Mouse (Mus musculus): Measurements from ENCODE around the gene 4930595D18Rik. TPM values are rescaled to one million over a fixed set of nuclear protein-coding genes. Genes with fewer than 3 reads are reported as not detected.

The 4930595D18Rik gene
- not detected in 2 replicates for polyA plus RNA-seq (2015; fragmentation: Nextera tagmentation; extraction: Ambion mirVana)

- no peak within 1 kb of the TSS for H3K4me2 ChIP-seq
- H3K9ac ChIP-seq, result no peak within 1 kb of the TSS; the same call in 1 of the 2 replicates
- no peaks in the 10 kb centered on the region for H3K9me3 ChIP-seq
- no peaks in the 10 kb centered on the region for H3K27me3 ChIP-seq
- H3K4me1 ChIP-seq, result no peaks in the 10 kb centered on the region
- H3K4me3 ChIP-seq, result no peak within 1 kb of the TSS
- H3K36me3 ChIP-seq, result no peaks in the 10 kb centered on the region
- no peak for ATAC-seq (ENCODE audit: borderline replicate concordance, extremely low read depth, low FRiP score, low TSS enrichment)
- no peak within 1 kb of the TSS for H3K27ac ChIP-seq
- 51% methylated on average over 5 of the region's 5 CpGs for WGBS
These were observed at the start of gene 4930595D18Rik for GRCm38 (mm10) chr12:111184476-111184875. Gene 4930595D18Rik, minus strand, starts transcription at chr12:111184491.

DNA sequence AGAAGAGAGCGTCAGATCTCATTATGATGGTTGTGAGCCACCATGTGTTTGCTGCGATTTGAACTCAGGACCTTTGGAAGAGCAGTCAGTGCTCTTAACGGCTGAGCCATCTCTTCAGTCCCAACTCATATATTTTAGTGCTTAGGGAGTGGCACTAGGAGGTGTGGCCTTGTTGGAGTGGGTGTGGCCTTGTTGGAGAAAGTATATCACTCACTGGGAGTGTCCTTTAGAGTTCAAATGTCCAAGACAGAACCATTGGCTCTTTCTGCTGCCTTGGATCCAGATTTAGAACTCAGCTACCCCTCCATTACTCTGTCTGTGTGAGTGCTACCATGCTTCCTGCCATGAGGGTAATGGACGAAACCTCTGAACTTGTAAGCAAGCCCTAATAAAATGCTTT, 49.5 kb upstream of the 4930595D18Rik start:
- H3K9ac ChIP-seq, result no peak overlapping the region
- H3K9me3 ChIP-seq, result no peaks in the 10 kb centered on the region
- H3K36me3 ChIP-seq, result no peaks in the 10 kb centered on the region
- no peaks in the 10 kb centered on the region for H3K27me3 ChIP-seq
- 85% methylated on average over 4 of the region's 4 CpGs for WGBS
- no peak overlapping the region for H3K4me3 ChIP-seq
- ATAC-seq (ENCODE audit: borderline replicate concordance, extremely low read depth, low FRiP score, low TSS enrichment), result no peak; the same call in 1 of the 2 replicates
- H3K4me2 ChIP-seq, result no peak overlapping the region
- peak overlapping the region; percentile 51 for H3K27ac ChIP-seq
- H3K4me1 ChIP-seq, result peaks cover 17% of the 10 kb centered on the region

- 89% methylated on average over 2 of the region's 2 CpGs for WGBS
- ATAC-seq (ENCODE audit: borderline replicate concordance, extremely low read depth, low FRiP score, low TSS enrichment), result no peak
- no peaks in the 10 kb centered on the region for H3K9me3 ChIP-seq
- no peaks in the 10 kb centered on the region for H3K36me3 ChIP-seq
- H3K4me1 ChIP-seq, result 0 out of 2 replicates have a peak, but pooled peaks cover 9% of the 10 kb centered on the region
- no peaks in the 10 kb centered on the region for H3K27me3 ChIP-seq
- no peak overlapping the region for H3K27ac ChIP-seq
- H3K4me3 ChIP-seq, result no peak overlapping the region
- H3K4me2 ChIP-seq, result no peak overlapping the region
- H3K9ac ChIP-seq, result no peak overlapping the region
These were observed 46.5 kb upstream of the 4930595D18Rik start for GRCm38 (mm10) chr12:111230793-111231192.

- no peaks in the 10 kb centered on the region for H3K9me3 ChIP-seq
- peaks cover 6% of the 10 kb centered on the region; the same call in 1 of the 2 replicates for H3K4me1 ChIP-seq
- H3K4me2 ChIP-seq, result no peak overlapping the region
- 89% methylated on average over 5 of the region's 5 CpGs for WGBS
- H3K9ac ChIP-seq, result no peak overlapping the region
- no peak overlapping the region for H3K4me3 ChIP-seq
- no peak overlapping the region for H3K27ac ChIP-seq
- H3K27me3 ChIP-seq, result no peaks in the 10 kb centered on the region
- no peaks in the 10 kb centered on the region for H3K36me3 ChIP-seq
- ATAC-seq (ENCODE audit: borderline replicate concordance, extremely low read depth, low FRiP score, low TSS enrichment), result no peak
These were observed 44.2 kb upstream of the 4930595D18Rik start for GRCm38 (mm10) chr12:111228488-111228887.

DNA sequence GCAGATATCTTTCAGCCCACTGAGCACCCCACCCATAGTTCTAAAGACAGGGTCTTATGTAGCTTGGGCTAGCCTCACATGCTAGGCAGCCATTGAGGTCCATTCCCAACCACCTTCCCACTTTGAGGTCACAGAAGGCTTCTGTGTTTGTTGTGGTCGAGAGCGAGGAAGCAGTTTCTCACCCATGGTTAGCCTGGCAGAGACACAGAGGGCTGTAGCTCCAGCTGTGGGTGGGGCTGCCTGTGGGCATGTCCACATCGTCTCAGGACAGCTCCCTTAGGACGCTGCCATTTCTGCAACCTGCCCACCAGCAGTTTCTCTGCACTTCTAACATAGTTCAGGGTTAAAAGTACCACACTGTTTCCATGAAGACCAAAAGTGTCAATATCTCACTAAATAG, 43.1 kb upstream of the 4930595D18Rik start:
- H3K9ac ChIP-seq, result no peak overlapping the region
- no peaks in the 10 kb centered on the region for H3K27me3 ChIP-seq

DNA sequence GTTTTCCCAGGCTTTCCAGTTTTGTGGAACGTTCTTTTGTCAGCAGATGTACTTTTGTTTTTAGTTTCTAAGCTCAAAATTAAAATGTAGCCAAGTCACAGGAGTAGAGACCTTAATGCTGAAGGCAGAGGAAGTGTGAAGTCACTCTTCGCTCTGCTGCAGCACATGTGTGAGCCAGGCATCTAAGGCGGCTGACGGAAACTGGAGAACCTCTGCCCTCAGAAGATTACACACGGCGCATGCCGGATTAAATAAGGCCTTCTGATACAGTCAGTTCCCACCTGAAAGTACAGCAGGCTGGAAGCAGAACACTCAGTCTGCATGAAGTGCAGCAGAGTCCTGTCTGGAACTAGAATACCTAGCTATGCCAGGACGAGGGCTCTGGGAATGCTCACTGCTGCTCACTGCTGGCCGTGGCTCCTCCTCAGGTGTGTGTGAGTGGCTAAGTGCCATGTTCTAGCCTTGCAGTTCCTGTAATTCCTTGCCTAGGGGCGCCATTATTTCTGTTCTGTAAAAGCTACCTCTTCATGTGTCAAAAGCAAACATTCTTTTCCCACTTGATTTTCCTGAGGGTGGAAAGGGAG, 41.0 kb upstream of the 4930595D18Rik start:
- no peak overlapping the region for H3K27ac ChIP-seq
- H3K36me3 ChIP-seq, result peaks cover 15% of the 10 kb centered on the region
- H3K4me1 ChIP-seq, result peaks cover 6% of the 10 kb centered on the region; the same call in 1 of the 2 replicates
- H3K9me3 ChIP-seq, result no peaks in the 10 kb centered on the region
- 53% methylated on average over 10 of the region's 10 CpGs for WGBS
- no peak overlapping the region for H3K4me2 ChIP-seq
- no peaks in the 10 kb centered on the region for H3K27me3 ChIP-seq
- no peak overlapping the region for H3K4me3 ChIP-seq
- H3K9ac ChIP-seq, result no peak overlapping the region
- ATAC-seq (ENCODE audit: borderline replicate concordance, extremely low read depth, low FRiP score, low TSS enrichment), result peak; percentile 73

More for the DNA sequence above, 43.1 kb upstream of the 4930595D18Rik start:
- ATAC-seq (ENCODE audit: borderline replicate concordance, extremely low read depth, low FRiP score, low TSS enrichment), result no peak
- Histone ChIP-seq H3K36me3 (peaks cover 2% of the 10 kb centered on the region; the same call in 1 of the 2 replicates), H3K4me1 (peaks cover 6% of the 10 kb centered on the region; the same call in 1 of the 2 replicates), H3K9me3 (no peaks in the 10 kb centered on the region), H3K4me2 (no peak overlapping the region), H3K4me3 (no peak overlapping the region), H3K27ac (no peak overlapping the region)
- 66% methylated on average over 4 of the region's 4 CpGs for WGBS

- Histone ChIP-seq H3K4me2 (no peak overlapping the region), H3K4me3 (no peak overlapping the region), H3K4me1 (no peaks in the 10 kb centered on the region), H3K27me3 (no peaks in the 10 kb centered on the region), H3K9me3 (no peaks in the 10 kb centered on the region), H3K36me3 (peaks cover 18% of the 10 kb centered on the region), H3K9ac (no peak overlapping the region), H3K27ac (no peak overlapping the region)
- no peak for ATAC-seq (ENCODE audit: borderline replicate concordance, extremely low read depth, low FRiP score, low TSS enrichment)
- WGBS, result 94% methylated on average over 6 of the region's 6 CpGs
These were observed 34.6 kb upstream of the 4930595D18Rik start for GRCm38 (mm10) chr12:111218867-111219266.

DNA sequence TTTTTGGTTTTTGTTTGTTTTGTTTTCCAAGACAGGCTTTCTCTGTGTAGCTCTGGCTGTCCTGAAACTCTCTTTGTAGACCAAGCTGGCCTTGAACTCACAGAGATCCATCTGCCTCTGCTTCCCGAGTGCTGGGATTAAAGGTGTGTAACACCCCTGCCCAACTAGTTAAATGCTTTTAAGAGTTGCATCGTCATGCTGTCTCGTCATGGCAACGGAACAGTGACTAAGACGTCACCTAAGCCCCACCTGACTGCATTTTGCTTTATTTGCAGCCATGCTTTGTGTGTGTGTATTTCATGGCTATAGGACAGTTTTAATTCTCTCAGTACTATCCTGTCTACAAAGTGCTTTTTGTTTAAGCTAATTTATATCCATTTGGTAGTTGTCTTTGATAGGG, 27.4 kb upstream of the 4930595D18Rik start:
- Histone ChIP-seq H3K27ac (no peak overlapping the region), H3K9me3 (no peaks in the 10 kb centered on the region), H3K4me1 (no peaks in the 10 kb centered on the region), H3K36me3 (no peaks in the 10 kb centered on the region), H3K27me3 (no peaks in the 10 kb centered on the region), H3K9ac (no peak overlapping the region), H3K4me3 (no peak overlapping the region), H3K4me2 (no peak overlapping the region)
- no peak for ATAC-seq (ENCODE audit: borderline replicate concordance, extremely low read depth, low FRiP score, low TSS enrichment)
- WGBS, result 74% methylated on average over 5 of the region's 5 CpGs

DNA sequence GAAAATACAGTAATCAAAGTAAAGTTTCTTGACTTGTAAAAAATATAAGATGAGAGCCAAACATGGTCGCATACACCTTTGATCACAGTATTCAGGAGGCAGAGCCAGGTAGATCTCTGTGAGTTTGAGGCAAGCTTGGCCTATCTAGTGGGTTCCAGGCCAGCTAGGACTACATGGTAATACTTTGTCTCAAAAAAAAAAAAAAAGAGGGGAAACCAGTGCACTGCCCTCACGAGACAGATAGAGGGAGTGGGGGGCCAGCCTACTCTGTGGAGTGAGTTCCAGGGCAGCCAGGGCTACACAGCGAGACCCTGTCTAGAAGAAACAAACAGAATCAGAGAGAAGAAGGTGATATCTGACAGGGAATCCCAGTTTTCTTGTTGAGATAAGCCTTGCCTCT, 23.4 kb upstream of the 4930595D18Rik start:
- no peak for ATAC-seq (ENCODE audit: borderline replicate concordance, extremely low read depth, low FRiP score, low TSS enrichment)
- Histone ChIP-seq H3K4me2 (no peak overlapping the region), H3K36me3 (no peaks in the 10 kb centered on the region), H3K9ac (no peak overlapping the region), H3K4me3 (no peak overlapping the region), H3K9me3 (no peaks in the 10 kb centered on the region), H3K27me3 (no peaks in the 10 kb centered on the region), H3K4me1 (no peaks in the 10 kb centered on the region), H3K27ac (no peak overlapping the region)
- WGBS, result 70% methylated on average over 3 of the region's 3 CpGs

GRCm38 (mm10) chr12:111203945-111204344, 19.7 kb upstream of the 4930595D18Rik start:
- Histone ChIP-seq H3K9me3 (no peaks in the 10 kb centered on the region), H3K27ac (no peak overlapping the region), H3K4me1 (no peaks in the 10 kb centered on the region), H3K27me3 (no peaks in the 10 kb centered on the region), H3K9ac (no peak overlapping the region), H3K4me2 (no peak overlapping the region), H3K36me3 (no peaks in the 10 kb centered on the region), H3K4me3 (no peak overlapping the region)
- WGBS, result 73% methylated on average over 3 of the region's 3 CpGs
- ATAC-seq (ENCODE audit: borderline replicate concordance, extremely low read depth, low FRiP score, low TSS enrichment), result no peak

DNA sequence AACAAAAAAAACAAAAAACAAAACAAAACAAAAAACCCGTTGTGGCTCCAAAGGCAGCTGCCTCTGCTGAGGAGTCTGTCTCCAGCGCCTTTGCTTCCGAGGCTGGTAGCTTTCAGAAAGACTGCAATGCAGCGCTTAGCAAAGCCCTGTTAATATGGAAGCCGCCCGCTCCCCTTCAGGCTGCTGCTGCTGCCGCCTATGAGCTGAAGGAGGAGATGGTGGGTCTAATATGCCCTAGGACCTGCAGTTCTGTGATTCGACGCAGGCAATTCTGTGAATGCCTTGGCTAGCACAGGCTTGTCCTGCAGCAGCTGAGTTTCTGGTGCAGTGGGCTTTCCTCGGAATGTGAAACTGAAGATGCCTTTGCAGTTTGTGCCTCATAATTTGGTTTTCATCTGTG, 18.8 kb upstream of the 4930595D18Rik start:
- Histone ChIP-seq H3K4me3 (no peak overlapping the region), H3K4me1 (no peaks in the 10 kb centered on the region), H3K9ac (no peak overlapping the region), H3K27ac (no peak overlapping the region), H3K36me3 (no peaks in the 10 kb centered on the region), H3K9me3 (no peaks in the 10 kb centered on the region), H3K27me3 (no peaks in the 10 kb centered on the region), H3K4me2 (no peak overlapping the region)
- 78% methylated on average over 10 of the region's 10 CpGs for WGBS
- no peak for ATAC-seq (ENCODE audit: borderline replicate concordance, extremely low read depth, low FRiP score, low TSS enrichment)

DNA sequence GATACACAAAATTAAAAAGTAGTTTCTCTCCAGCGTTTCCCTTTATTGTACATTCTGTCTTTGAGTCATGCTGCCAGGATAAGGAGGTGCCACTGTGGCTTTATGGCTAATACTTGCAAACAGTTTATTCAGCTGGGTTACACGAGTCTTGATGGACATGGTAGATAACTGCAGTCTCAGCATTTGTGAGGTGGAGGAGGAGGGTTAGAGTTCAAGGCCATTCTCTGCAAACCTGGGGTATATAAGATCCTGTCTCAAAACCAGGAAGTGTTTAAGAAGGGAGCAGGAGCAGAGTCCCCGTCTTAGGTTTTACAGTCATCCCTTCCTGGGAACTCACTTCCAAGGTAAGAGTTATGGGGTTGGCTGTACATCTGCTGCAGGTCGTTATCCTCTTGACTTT, 12.3 kb upstream of the 4930595D18Rik start:
- no peak for ATAC-seq (ENCODE audit: borderline replicate concordance, extremely low read depth, low FRiP score, low TSS enrichment)
- no peaks in the 10 kb centered on the region for H3K9me3 ChIP-seq
- H3K27me3 ChIP-seq, result no peaks in the 10 kb centered on the region
- H3K4me2 ChIP-seq, result no peak overlapping the region
- no peaks in the 10 kb centered on the region for H3K36me3 ChIP-seq
- H3K9ac ChIP-seq, result no peak overlapping the region
- H3K4me3 ChIP-seq, result no peak overlapping the region
- peaks cover 7% of the 10 kb centered on the region; the same call in 1 of the 2 replicates for H3K4me1 ChIP-seq
- WGBS, result 69% methylated on average over 4 of the region's 4 CpGs
- H3K27ac ChIP-seq, result no peak overlapping the region

Data from lung, embryonic 15.5 days (tissue).